In genomic region chr2:93249058-93249457, GRCm38 (mm10) we compare ENCODE assay signal across 19 mouse cellular contexts.
DNase-seq lines count a peak whose midpoint lies in the region; ATAC-seq lines count a peak whose summit lies in the region.
"Had no signal": no experiment of that assay in that cellular context is flagged by ENCODE, and none has a peak within 500 bp of the region (broad histone marks: within the 10 kb centered on the region; RNA-seq: fewer than 3 reads in every experiment).

No protein-coding gene starts in this region.

- peaks cover 74% of the 10 kb centered on the region for H3K4me1 ChIP-seq in midbrain, embryonic 10.5 days
- peaks cover 34% of the 10 kb centered on the region for H3K4me1 ChIP-seq in midbrain, embryonic 11.5 days (ENCODE audit: control insufficient read depth, insufficient read depth, low read length)
- H3K4me1 ChIP-seq in hindbrain, embryonic 16.5 days (ENCODE audit: control insufficient read depth, insufficient read depth, low read depth, low read length): peaks cover 28% of the 10 kb centered on the region
- H3K4me1 ChIP-seq: liver, embryonic 15.5 days had no signal

- no peak overlapping the region for H3K4me3 ChIP-seq in midbrain, embryonic 10.5 days
- H3K4me3 ChIP-seq in midbrain, embryonic 11.5 days (ENCODE audit: low read depth, low read length): no peak overlapping the region
- H3K4me3 ChIP-seq in hindbrain, embryonic 16.5 days (ENCODE audit: low read length): no peak overlapping the region
- H3K4me3 ChIP-seq: embryonic facial prominence, embryonic 13.5 days; heart, embryonic 12.5 days; left cerebral cortex, adult 2 months; limb, embryonic 13.5 days; liver, embryonic 15.5 days had no signal

- no peak for ATAC-seq in CD4-positive, CD25-positive, alpha-beta regulatory T cell, adult 4 months
- no peak for ATAC-seq in midbrain, embryonic 11.5 days (ENCODE audit: low FRiP score)
- no peak for ATAC-seq in hindbrain, embryonic 16.5 days
- no peak for ATAC-seq in erythroblast, adult 5-6 weeks (replicated peaks; ENCODE audit: low FRiP score, poor library complexity, severe bottlenecking)

- H3K36me3 ChIP-seq in midbrain, embryonic 10.5 days: peaks cover 26% of the 10 kb centered on the region
- H3K36me3 ChIP-seq in midbrain, embryonic 11.5 days (ENCODE audit: control insufficient read depth, insufficient read depth, low read length): no peaks in the 10 kb centered on the region
- no peaks in the 10 kb centered on the region for H3K36me3 ChIP-seq in hindbrain, embryonic 16.5 days (ENCODE audit: control insufficient read depth, insufficient read depth, low read length)
- H3K36me3 ChIP-seq: embryonic facial prominence, embryonic 13.5 days; limb, embryonic 13.5 days; liver, embryonic 15.5 days had no signal

- H3K27me3 ChIP-seq in midbrain, embryonic 10.5 days (ENCODE audit: low read depth, poor library complexity, severe bottlenecking): no peaks in the 10 kb centered on the region
- H3K27me3 ChIP-seq in midbrain, embryonic 11.5 days (ENCODE audit: control insufficient read depth, insufficient read depth, low read length): no peaks in the 10 kb centered on the region
- H3K27me3 ChIP-seq in hindbrain, embryonic 16.5 days (replicated peaks; ENCODE audit: control insufficient read depth, insufficient read depth, low read length): no peaks in the 10 kb centered on the region
- H3K27me3 ChIP-seq: embryonic facial prominence, embryonic 13.5 days; heart, embryonic 12.5 days; liver, embryonic 15.5 days had no signal

- no peaks in the 10 kb centered on the region; the same call in 1 of the 2 replicates for H3K9me3 ChIP-seq in midbrain, embryonic 10.5 days (replicated peaks)
- peaks cover 3% of the 10 kb centered on the region; the same call in 1 of the 2 replicates for H3K9me3 ChIP-seq in midbrain, embryonic 11.5 days (ENCODE audit: control insufficient read depth, low read length)
- H3K9me3 ChIP-seq in hindbrain, embryonic 16.5 days (ENCODE audit: control insufficient read depth, low read length): peaks cover 3% of the 10 kb centered on the region
- H3K9me3 ChIP-seq: embryonic facial prominence, embryonic 13.5 days; liver, embryonic 15.5 days had no signal

- intact Hi-C loops in left cerebral cortex, postnatal 25 days (cut with DNase I): no loop called here

- H3K27ac ChIP-seq in midbrain, embryonic 10.5 days (replicated peaks): peak overlapping the region; percentile 79
- H3K27ac ChIP-seq in midbrain, embryonic 11.5 days (ENCODE audit: low read depth, low read length): no peak overlapping the region
- H3K27ac ChIP-seq in hindbrain, embryonic 16.5 days (ENCODE audit: low read depth, low read length): peak overlapping the region; percentile 55
- H3K27ac ChIP-seq: embryonic facial prominence, embryonic 13.5 days; left cerebral cortex, adult 2 months; limb, embryonic 13.5 days; liver, embryonic 15.5 days; stomach, postnatal 0 days had no signal

- H3K4me2 ChIP-seq in midbrain, embryonic 11.5 days: no peak overlapping the region
- no peak overlapping the region for H3K4me2 ChIP-seq in hindbrain, embryonic 16.5 days (ENCODE audit: low read length)
- H3K4me2 ChIP-seq: embryonic facial prominence, embryonic 13.5 days; heart, embryonic 12.5 days; limb, embryonic 13.5 days; liver, embryonic 15.5 days had no signal

- peak; percentile 4 for DNase-seq in CD4-positive, CD25-positive, alpha-beta regulatory T cell, adult 2 months (ENCODE audit: low read depth, low spot score)
- no peak for DNase-seq in midbrain, embryonic 10.5 days (ENCODE audit: low spot score)
- DNase-seq in midbrain, embryonic 11.5 days (ENCODE audit: low spot score, missing footprints): no peak
- DNase-seq in retina, embryonic 14.5 days (ENCODE audit: low spot score): peak; percentile 20
- DNase-seq in left cerebral cortex, postnatal 25 days (ENCODE audit: low spot score in 2 of 2): no peak
- DNase-seq: cerebellum, adult 11 months; gastrocnemius, postnatal 14 days; kidney, adult 9 months; right cerebral cortex, postnatal 14 days; thymus, postnatal 25 days had no signal

- no peak overlapping the region for H3K9ac ChIP-seq in midbrain, embryonic 11.5 days (ENCODE audit: low read length)
- H3K9ac ChIP-seq in hindbrain, embryonic 16.5 days (ENCODE audit: low read depth, low read length): no peak overlapping the region; the same call in none of the 2 replicates
- H3K9ac ChIP-seq: embryonic facial prominence, embryonic 13.5 days; heart, embryonic 12.5 days; liver, embryonic 15.5 days had no signal

- WGBS in midbrain, embryonic 10.5 days: 83% methylated on average over 6 of the region's 6 CpGs
- 72% methylated on average over 6 of the region's 6 CpGs for WGBS in midbrain, embryonic 11.5 days
- WGBS in hindbrain, embryonic 16.5 days: 62% methylated on average over 6 of the region's 6 CpGs

Comparison
In these comparisons a context has a peak if more than half of its experiments do, and no peak if none do; other contexts are left out.
1. DNase-seq: peak in CD4-positive, CD25-positive, alpha-beta regulatory T cell, adult 2 months (single experiment) and retina, embryonic 14.5 days (single experiment); none in midbrain, embryonic 10.5 days (single experiment), midbrain, embryonic 11.5 days (single experiment) and left cerebral cortex, postnatal 25 days (0 of 2).